Mouse (Mus musculus) lung, postnatal 25 days (tissue): ENCODE data around the gene Etfa.

Source experiments
- DNase-seq: peaks from one replicate; pipeline ENCODE4 v3.0.0; 2022; ENCODE audit warnings: low spot score

Etfa gene

DNA sequence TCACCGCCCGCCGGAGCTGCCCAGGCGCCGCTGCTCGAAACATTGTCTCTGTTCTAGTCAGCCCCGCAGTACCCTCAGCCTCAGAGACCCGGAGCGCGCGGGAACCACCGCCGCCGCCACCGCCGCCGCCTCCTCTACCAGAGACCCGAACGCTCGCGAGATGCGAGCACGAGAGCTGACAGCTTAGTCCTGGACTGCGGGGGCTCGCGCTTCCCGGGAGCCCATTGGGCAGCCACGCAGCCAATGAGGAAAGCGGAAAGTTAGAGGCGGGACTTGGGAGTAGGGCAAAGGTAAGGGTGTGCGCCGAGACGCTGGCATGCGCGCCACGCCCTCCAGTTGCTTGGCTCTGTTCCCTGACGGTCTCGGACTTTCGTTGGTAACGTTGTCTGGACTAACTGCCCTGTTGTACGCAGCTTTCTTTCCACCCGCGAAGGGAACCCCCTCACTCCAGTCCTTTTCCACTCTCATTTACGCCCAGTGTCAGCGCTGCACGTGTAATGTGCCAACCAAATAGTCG, at the start of gene Etfa:
Etfa (minus strand) TSS at position 217 of the 517 bp plus-strand sequence.
- DNase-seq: peak; percentile 98

DNA sequence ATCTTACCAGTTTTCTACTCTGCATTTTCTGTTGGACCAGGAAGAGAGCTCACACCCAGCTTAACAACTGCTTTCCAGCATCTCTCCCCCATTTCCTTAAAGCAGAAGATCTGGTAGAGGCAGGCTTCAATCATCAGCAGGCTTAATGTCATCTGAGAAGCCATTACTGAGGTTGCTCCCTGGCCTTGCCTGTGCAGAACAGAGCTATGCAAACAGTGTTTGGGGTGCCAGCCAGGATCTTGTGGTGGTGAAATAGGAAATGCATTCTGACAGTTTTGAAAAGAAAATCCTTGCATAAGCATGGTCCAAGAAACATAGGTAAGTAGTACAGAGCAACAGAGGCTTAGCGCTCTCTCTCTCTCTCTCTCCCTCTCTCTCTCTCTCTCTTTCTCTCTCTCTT, 48.9 kb upstream of the Etfa start:
- no peak for DNase-seq

DNA sequence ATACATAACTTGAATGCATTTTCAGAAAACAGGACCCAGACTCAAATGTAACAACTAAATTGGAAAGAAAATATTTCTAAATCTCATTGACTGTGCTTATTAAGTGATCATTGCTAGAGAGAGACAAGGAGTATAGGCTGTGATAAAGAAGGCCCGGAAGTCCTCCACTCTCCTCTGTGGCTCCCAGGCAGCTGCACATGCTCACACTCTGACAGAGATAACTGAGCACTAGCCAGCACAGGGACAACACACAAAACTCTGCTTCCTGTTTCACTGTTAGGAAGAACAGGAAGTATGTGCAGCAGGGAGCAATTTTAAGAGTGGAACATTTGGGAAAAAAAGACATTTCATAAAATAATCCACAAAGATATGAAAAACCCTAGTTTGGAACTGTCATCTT, 42.9 kb upstream of the Etfa start:
- DNase-seq: no peak

DNA sequence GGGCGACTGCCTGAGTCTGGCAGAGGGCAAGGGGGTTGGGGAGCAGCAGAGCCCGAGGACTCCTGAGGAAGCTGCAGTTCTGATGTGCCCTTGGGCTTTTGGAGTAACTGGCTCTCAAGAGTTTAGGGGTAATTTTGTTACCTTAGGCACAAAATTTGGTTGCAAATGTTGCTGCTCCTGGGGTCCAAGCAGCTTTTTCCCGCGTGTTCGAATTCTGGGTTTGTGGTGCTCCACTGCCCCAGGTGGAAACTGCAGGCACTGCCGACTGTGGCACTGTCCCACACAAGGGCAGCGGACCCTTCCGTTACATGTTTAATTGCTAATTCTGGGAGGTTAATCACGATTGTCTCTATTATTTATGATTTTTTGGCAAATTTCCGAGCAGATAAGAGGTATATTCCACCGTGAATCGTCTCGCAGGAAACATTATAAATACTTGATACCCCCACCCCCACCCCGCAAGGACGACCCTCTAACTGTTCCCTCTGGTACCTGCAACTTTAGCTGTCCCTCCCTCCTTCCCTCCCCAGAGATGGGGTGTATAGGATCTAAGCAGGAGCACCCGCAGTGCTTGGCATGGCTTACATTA, 37.4 kb upstream of the Etfa start:
- no peak for DNase-seq

DNA sequence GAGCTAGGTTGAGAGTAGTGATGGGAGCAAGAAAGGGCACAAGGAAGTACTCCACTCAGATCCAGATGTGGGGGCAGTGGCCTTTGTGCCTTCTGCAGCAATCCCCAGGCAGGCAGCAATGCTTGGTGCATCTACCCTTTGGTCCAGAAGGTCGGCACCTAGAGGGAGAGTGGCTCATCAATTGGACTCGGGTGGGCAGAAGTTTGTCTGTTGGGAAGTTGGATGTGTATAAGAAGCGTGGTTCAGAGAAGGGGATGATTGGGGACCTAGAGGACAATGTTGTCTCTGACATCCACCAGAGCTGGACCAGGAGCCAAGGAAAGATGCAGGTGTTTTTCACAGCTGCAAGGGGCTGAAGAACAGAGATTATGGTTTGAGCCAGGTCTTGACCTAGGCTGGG, 36.8 kb upstream of the Etfa start:
- DNase-seq: no peak

DNA sequence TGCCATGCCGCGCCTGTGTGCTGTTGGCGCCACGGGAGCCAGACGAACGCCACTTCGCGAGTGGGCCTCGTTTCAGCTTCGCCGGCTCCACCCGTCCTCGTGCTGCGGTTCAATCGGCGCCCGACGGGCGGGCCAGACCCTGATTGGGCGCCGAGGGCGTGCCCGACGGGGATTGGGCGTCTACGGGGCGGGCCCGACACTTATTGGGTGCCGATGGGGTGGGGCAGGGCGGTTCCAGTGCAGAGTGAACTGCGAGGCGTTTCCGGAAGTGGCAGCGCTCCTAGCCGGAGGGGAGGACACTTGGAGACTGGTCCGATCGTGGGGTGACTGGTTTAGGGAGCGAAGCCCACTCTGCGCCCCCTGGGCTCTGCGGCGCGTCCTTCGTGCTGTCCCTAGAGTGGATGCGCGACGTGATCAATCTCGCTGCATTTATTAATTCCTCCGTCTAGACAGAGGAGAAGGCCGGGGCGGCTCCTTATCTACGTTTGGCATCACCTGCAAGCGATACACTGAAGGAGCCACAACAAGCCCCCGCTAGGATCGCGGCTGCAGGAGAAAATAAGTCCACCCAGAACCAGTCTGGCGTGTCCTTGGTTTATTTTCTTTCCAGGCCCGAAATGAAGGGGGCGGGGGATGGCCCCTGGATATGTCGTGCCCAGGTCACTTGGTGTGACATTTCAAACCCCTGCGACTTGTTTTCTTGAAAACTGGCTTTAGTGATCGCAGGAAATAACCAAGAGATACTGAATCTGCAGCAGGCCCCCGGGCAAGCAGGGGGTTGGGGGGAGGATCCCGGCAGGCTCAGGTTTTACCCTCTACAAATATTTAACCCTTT, 34.4 kb upstream of the Etfa start:
- DNase-seq: no peak

DNA sequence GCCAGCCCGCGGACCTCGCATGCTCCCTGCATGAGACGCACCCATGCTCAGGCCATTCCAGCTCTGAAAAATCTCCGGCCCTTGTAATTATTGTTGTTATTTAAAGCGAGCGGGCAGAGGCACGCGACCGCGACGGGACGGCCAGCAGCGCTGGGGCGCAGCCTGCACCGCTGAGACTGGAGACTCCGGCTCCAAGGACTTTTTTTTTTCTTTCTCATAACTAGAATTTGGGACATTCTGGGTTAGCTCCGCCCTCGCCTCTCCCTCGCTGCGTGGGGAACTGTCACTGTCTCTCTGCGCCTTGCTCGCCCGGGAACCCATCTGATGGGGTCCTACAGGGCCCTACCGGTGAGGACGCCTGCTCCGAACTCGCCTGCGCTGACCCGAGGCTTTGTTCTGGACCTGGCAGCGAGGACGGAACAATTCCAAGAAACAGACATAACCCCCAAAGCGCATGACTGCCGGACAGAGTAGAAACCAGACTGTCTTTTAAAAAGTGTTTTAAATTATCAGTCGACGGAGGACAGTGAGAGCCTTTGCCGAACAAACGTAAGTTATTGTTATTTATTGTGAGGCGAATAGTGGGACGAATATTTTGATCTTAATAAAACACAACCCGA, 33.6 kb upstream of the Etfa start:
- DNase-seq: no peak

DNA sequence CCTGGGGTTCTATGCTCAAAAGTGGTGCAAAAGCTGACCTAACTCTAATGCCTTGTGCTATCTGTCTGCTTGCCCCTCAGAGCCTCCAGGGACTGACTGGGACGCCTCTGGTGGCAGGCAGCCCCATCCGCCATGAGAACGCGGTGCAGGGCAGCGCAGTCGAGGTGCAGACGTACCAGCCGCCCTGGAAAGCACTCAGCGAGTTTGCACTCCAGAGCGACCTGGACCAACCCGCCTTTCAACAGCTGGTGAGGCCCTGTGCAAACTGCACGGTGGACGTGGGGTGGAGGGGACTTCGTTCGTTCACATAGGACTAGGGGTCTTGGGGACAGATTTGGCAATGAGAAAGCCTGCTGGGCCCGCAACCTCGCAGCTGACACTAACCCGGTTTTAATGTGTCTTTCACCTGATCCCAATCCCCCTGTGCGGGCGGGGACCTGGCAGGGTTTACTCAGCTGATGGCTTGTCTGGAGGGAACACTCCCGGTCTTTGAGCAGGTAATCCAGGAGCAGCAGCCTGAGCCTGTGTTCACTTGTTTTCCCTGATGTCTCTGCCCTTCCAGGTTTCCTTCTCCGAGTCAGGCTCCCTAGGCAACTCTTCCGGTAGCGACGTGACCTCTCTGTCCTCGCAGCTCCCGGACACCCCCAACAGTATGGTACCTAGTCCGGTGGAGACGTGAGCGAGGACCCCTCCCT, 33.0 kb upstream of the Etfa start:
- no peak for DNase-seq

DNA sequence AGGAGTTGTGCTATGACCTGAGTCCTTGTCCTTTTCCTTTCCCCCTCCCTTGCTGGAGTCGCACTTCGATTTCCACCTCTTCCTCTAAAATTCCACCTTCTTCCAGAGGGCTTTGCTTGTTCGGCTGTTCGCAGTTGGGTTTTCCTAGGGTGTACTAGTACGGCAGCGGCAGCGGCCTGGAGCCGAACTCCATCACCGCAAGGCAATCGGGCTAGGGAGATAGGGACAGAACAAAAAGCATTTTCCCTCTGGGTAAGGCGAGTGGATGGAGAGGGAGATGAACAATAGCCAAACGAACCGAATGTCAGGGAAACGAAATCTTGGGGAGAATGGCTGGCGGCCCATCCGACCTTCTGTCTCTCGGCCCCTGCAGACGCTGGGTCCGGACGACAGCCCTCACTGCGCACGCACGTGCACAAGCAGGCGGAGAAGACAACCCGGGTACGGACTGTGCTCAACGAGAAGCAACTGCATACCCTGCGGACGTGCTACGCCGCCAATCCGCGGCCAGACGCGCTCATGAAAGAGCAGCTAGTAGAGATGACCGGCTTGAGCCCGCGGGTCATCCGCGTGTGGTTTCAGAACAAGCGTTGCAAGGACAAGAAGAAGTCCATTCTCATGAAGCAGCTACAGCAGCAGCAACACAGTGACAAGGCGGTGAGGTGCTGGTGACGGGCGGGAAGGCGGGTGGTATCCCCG, 31.8 kb upstream of the Etfa start:
- DNase-seq: no peak

DNA sequence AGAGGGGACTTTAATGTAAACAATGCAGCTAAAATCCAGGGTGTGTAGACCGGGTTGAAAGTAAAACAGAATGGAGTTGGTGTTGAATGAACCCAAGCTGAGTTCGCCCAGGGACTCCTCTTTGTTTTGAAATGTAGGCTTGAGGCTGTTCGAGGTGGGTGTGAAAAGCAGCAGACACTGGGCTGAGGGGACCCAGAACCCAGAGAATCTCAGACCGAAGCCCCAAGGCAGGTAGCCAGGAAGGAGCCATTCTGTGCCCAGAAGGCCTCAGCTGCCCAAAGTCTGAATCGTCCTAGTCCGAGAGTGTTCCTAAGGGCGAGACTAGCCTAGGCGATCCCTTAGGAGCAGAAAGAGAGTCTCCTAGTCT, 31.3 kb upstream of the Etfa start:
- DNase-seq: no peak

DNA sequence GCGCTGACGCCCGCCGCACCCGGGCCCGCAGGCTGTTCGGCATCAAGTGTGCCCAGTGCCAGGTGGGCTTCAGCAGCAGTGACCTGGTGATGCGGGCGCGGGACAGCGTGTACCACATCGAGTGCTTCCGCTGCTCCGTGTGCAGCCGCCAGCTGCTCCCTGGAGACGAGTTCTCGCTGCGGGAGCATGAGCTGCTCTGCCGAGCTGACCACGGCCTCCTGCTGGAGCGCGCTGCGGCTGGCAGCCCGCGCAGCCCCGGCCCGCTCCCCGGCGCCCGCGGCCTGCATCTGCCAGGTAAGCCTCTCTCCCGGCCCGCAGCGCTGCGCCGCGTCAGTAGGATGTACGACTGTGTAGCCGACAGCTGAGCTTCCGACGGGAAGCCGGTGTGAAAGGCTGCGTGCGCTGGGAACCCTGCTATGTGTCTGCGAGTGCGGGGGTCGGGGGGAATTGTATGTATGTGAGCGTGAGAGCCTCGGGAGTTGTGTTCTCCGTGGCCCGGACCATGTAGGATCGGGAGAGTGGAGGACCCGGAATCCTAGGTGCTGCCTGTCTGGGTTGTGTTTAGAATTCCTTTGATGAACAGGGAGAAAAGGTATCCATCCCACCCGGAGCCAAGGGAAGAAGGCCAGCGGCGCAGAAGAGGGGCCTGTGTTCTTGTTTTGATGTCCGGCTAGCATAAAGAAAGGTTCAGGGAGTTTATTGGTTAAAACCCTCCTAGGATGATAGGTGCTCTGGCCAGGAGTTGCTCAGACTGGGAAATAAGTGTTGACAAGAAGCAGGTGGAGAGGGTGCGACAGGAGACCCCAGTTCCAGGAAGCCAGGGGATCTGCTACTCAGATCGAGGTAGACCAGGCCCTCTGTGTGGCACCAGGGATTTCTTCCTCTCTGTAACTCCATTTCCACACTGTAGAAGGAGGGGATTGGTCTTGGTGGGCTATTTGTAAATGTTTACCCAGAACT, 30.6 kb upstream of the Etfa start:
- DNase-seq: no peak

DNA sequence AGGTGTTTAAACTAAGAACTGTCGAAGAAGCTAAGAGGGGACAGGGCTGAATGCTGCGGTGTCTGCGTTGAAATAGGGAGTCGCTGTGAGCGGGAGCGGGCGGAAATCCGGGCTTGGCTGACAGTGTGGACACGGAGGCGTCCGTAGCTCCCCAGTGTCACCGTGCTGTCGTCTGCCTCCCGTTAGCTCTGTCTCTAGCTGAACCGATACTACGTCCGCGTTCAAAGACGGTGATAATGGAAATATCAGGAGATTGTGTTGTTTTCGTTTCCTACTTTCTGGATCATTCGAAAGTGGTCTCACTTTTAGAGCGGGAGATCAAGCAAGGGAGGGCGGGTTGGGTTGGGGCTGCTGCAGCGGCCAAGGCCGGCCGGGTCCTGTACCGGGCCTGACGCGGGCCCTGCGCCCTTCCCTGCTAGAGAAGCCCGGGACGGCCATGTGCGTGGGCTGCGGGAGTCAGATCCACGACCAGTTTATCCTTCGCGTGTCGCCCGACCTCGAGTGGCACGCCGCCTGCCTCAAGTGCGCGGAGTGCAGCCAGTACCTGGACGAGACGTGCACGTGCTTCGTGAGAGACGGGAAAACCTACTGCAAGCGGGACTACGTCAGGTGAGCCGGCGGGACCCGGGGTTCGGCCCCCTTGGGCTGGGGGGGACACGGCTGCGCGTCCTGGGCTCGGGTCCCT, 29.8 kb upstream of the Etfa start:
- no peak for DNase-seq

DNA sequence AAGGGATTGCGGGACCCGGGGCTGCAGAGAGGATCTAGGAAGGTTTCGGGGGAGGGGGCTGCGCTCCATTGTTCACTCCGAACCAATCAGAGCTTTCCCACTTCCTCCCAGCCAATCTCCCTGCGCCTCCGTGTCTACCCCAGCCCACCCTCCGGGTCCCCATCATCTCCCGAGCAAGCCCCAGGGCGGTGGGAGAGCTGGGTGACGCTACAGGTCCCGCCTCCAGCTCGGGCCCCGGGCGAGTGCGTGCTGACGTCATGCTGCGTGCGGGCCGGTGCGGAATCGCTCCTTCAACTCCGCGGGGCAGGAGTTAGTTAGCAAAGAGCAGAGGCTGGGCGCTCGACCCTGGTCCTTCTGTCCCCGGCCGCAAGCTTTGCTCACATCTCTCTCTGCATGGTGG, 28.8 kb upstream of the Etfa start:
- no peak for DNase-seq

DNA sequence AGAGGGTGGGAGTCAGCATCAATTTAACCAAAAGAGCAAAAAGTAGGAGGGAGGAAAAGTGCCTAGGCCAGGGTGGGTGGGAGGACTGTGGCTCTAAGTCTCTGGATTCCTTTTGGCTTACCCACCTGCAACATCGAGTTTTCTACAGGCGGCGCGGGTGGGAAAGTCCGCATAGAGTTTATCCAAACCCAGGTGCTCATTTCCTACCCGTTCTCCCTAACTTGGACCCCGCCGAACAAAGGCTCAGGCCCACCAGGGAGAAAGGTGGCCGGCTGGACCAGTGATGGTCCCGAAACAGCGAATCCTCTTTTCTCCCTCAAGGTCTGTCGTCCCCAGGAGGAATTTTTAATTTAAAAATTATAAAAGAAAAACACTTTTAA, 28.3 kb upstream of the Etfa start:
- DNase-seq: no peak

DNA sequence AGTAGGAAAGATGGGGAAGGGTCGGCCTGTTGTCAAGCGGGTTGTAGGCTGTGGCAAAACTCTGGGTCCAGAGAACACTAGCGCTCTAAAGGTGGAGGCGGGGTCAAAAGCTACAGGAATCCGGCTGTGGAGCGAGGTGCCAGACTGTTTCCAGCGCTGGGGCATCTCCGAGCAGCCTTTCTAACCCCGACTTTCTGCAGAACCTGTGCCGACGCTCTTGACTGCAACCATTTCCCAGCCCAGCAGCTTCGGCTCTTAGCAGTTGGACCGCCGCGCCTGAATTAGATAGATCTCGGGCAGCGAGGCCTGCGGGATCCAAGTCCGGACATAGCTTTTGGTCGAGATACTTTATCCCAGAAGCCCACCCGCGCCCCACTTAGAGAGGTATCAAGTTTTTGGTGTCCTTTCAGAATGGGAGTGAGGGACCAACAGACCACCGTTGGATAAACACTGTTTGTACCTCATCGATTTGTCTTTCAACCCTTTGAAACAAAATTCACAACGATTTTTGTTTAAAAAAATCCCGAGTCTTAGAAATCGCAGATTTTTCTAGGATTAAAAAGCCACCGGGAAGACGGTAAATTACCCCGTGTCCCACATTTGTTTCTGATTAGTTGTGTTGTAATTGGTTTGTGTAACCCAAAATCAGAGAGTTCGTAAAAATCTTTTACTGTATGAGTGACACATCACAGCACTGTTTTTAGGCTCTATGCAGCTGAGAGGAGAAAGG, 27.8 kb upstream of the Etfa start:
- DNase-seq: no peak

DNA sequence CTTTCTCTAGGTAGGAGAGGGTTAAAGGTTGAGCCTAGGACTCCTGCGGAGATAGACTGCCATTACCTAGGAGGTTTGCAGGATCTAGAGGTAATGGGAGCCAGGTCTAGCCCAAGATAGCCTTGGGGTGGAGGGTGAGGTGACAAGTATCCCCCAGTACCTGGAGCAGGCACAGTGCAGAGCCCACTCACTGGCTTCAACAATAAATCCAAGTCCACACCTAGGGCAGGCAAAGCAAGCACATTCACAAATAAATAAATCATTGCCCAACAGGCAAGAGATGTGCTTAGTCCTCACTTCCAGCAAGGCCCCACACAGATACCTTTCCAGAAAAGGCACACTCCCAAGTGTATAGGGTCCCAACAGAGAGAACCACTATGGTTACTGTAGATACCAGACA, 27.0 kb upstream of the Etfa start:
- no peak for DNase-seq

DNA sequence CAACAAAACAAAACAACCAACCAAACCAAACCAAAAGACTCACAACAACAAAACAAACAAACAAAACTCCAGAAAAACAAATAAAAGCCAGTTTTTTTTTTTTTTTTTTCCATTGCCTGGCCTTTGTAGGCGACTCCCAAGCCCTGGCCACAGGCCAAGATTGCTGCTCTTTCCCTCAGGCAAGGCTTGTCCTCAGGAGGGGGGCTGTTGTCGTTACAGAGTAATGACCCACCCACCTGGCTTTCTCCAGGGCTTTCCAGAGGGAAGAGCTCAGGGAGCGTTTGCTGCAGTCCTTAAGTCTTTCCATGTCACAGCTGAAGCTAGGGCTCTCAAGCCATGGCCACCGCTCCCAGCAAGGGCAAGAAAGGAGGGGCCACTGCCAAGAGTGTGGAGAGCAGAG, 26.3 kb upstream of the Etfa start, which contains the start of gene Isl2:
Isl2 (plus strand) TSS at position 296 of the 400 bp plus-strand sequence.
- no peak for DNase-seq

DNA sequence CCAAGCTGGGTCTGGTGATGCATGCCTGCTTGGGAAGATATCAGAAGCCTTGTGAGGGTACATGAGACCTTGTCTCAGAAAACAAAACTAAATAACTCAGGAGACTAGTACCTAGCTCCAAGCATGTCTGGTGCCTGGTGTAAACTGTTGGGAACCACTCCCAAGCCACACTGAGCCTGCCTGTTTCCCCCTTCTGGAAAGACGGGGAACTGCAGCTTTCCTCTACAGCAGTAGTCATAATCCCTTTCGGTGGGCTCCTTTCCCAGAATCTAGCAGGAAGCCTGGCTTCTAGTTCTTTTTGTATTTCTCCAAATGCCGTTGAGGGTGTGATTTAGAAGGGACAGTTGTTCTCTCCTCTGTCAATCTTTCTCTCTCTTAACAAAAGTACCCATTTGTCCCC, 23.9 kb upstream of the Etfa start:
- DNase-seq: peak; percentile 65

DNA sequence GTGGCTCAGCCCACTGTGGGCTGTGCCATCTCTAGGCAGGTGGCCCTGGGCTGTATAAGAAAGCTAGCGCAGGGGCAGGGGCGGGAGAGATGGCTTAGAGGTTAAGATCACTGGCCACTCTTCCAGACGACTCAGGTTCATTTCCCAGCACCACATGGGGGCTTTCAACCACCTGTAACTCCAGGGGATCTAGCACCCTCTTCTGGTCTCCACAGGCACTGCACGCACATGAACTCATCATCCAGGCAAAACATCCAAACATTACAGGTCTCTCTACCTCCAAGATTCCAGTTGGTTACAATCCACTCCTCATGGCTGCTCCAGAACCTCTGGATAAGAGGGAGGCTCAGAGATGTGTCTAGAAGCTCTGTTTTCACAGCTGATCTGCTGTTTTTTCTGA, 13.7 kb upstream of the Etfa start:
- no peak for DNase-seq
